Mouse (Mus musculus): ENCODE results near the gene Gm49388. TPM values are rescaled to one million over a fixed set of nuclear protein-coding genes. Genes with fewer than 3 reads are reported as not detected.

Gene Gm49388
- polyA plus RNA-seq, 1 experiment: not detected

DNA sequence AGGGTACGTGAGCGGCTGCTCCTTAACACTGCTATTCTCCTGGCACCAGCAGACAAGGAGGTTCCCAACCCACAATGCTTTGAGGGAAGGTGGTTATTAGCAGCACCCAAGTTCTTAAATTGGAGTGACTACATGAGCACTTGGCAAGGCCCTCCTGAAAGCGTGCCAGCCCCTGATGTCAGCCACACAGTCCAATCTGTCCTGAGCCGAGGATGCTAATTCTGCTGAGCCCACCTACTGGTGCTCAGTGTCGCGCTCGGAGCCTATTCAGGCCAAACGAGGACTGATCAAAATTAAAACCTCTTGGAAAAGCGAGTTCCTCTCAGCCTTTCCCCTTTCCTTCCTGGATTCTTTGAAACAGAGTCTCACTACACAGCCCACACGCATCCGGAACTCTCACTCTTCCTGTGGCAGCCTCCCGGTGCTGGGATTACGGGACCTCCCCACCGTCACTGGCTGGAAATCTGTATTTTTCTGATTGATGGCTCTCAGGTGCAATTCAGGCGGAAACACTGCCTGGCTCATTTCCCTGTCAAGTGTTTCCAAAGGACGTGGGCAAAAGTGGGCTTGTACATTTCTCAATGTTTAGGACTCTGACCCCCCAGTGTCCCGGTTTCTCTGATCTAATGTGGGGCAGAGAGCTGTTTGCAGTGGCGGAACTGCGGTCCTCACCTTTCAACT, 29.0 kb downstream of the Gm49388 start:
- Histone ChIP-seq H3K4me1 (ENCODE audit: control insufficient read depth, insufficient read depth, low read length) (no peaks in the 10 kb centered on the region), H3K4me3 (replicated peaks; ENCODE audit: control insufficient read depth, low read depth, low read length) (no peak overlapping the region), H3K27ac (ENCODE audit: control insufficient read depth, insufficient read depth, low read depth, low read length, poor library complexity) (no peak overlapping the region)
- TF ChIP-seq POLR2A (IDR thresholded peaks at IDR 0.05; ENCODE audit: borderline replicate concordance, control insufficient read depth, low read depth, low read length): no peak
- no peak for TF ChIP-seq CTCF (IDR thresholded peaks at IDR 0.05; ENCODE audit: control insufficient read depth, insufficient read depth, low read length)
- WGBS: 83% methylated on average over 19 of the region's 19 CpGs

GRCm38 (mm10) chr7:127815116-127815665, 29.8 kb downstream of the Gm49388 start:
- no peak overlapping the region for H3K27ac ChIP-seq (ENCODE audit: control insufficient read depth, insufficient read depth, low read depth, low read length, poor library complexity)
- no peak overlapping the region for H3K4me3 ChIP-seq (replicated peaks; ENCODE audit: control insufficient read depth, low read depth, low read length)
- no peak for TF ChIP-seq CTCF (IDR thresholded peaks at IDR 0.05; ENCODE audit: control insufficient read depth, insufficient read depth, low read length)
- TF ChIP-seq POLR2A (IDR thresholded peaks at IDR 0.05; ENCODE audit: borderline replicate concordance, control insufficient read depth, low read depth, low read length): no peak
- no peaks in the 10 kb centered on the region for H3K4me1 ChIP-seq (ENCODE audit: control insufficient read depth, insufficient read depth, low read length)
- 87% methylated on average over 15 of the region's 15 CpGs for WGBS

DNA sequence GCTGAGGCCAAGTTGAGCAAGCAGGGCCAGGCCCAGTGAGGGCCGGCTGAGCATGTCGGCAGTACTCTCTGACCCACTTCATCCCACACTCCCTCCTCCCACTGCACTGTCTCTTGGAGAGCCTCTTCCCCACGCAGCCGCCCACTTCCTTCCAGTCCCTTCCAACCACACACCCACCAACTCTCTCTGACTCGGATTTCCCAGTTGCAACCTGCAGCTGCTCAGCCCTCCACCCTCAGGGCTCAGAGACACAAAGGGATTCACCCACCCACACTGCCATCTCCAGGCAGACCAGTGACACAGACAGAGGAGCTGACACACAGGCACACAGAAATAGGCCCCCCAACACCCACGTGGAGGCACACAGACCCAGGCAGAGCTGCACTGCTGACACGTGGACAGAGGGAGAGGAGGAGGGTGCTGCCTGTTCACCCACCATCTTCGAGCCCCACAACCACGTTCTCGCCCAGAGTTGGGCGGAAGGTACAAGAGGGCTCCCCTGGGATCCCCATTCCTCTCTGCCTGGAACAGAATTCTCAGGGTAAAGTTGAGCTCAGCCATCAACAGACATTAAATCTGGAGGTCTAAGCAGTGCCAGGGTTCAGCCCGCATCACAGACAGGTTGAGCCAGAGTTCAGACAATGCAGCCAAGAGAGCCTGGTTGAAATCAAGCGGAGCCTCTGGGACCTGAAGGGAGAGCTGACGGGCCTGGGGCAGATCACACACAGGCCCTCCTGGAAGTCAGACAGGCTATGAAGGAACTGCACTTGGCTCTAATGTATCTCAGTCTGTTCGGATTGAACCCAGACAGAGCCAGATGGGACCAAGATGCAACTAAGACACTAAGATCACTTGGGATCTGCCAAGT, 30.8 kb downstream of the Gm49388 start:
- 36% methylated on average over 15 of the region's 15 CpGs for WGBS
- TF ChIP-seq CTCF (IDR thresholded peaks at IDR 0.05; ENCODE audit: control insufficient read depth, insufficient read depth, low read length) (peak; percentile 47; the same call in 1 of the 2 replicates), POLR2A (IDR thresholded peaks at IDR 0.05; ENCODE audit: borderline replicate concordance, control insufficient read depth, low read depth, low read length) (no peak)
- H3K27ac ChIP-seq (ENCODE audit: control insufficient read depth, insufficient read depth, low read depth, low read length, poor library complexity): no peak overlapping the region
- H3K4me3 ChIP-seq (replicated peaks; ENCODE audit: control insufficient read depth, low read depth, low read length): no peak overlapping the region
- H3K4me1 ChIP-seq (ENCODE audit: control insufficient read depth, insufficient read depth, low read length): no peaks in the 10 kb centered on the region

GRCm38 (mm10) chr7:127817053-127817452, 31.6 kb downstream of the Gm49388 start:
- H3K4me1 ChIP-seq (ENCODE audit: control insufficient read depth, insufficient read depth, low read length): no peaks in the 10 kb centered on the region
- no peak overlapping the region for H3K4me3 ChIP-seq (replicated peaks; ENCODE audit: control insufficient read depth, low read depth, low read length)
- WGBS: 79% methylated on average over 7 of the region's 7 CpGs
- no peak overlapping the region for H3K27ac ChIP-seq (ENCODE audit: control insufficient read depth, insufficient read depth, low read depth, low read length, poor library complexity)
- TF ChIP-seq CTCF (IDR thresholded peaks at IDR 0.05; ENCODE audit: control insufficient read depth, insufficient read depth, low read length) (no peak), POLR2A (IDR thresholded peaks at IDR 0.05; ENCODE audit: borderline replicate concordance, control insufficient read depth, low read depth, low read length) (no peak)

- 73% methylated on average over 5 of the region's 5 CpGs for WGBS
- H3K4me3 ChIP-seq (replicated peaks; ENCODE audit: control insufficient read depth, low read depth, low read length): no peak overlapping the region
Observed at GRCm38 (mm10) chr7:127817776-127818175, 32.4 kb downstream of the Gm49388 start.

DNA sequence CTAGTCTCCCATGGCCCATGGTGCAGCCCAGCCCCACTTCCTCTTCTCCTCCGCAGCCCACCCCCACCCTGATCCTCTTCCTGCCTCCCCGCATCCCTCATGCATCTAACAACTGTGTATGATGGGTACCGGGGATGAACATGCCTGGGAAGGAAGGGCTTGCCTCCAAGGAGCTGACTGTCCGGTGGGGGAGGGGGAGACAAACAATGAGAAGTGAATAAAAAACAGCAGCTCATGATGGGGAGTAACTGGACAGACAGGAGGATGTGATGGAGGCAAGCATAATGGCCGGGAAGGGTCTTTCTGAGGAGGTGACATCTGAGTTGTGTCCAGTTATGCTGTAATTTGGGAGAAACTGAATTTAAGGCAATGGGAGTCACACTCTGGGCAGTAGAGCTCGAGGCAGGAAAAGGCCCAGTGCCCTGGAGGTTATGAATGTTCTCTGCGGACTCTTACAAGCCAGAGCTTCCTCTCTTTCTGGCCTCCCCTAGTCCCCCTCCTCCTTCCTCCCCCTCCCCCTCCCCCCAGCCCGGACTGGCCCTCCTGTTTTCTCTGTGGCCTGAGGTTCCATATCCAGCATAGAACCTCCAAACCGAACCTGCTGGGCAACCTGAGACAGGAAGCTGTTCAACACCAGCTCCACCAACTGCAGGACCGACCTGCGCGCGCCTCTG, 35.6 kb downstream of the Gm49388 start:
- no peak for TF ChIP-seq POLR2A (IDR thresholded peaks at IDR 0.05; ENCODE audit: borderline replicate concordance, control insufficient read depth, low read depth, low read length)
- no peak for TF ChIP-seq CTCF (IDR thresholded peaks at IDR 0.05; ENCODE audit: control insufficient read depth, insufficient read depth, low read length)
- no peaks in the 10 kb centered on the region for H3K4me1 ChIP-seq (ENCODE audit: control insufficient read depth, insufficient read depth, low read length)
- H3K4me3 ChIP-seq (replicated peaks; ENCODE audit: control insufficient read depth, low read depth, low read length): no peak overlapping the region
- H3K27ac ChIP-seq (ENCODE audit: control insufficient read depth, insufficient read depth, low read depth, low read length, poor library complexity): no peak overlapping the region
- WGBS: 19% methylated on average over 13 of the region's 13 CpGs

More at GRCm38 (mm10) chr7:127817776-127818175, 32.4 kb downstream of the Gm49388 start:
- no peak overlapping the region for H3K27ac ChIP-seq (ENCODE audit: control insufficient read depth, insufficient read depth, low read depth, low read length, poor library complexity)
- H3K4me1 ChIP-seq (ENCODE audit: control insufficient read depth, insufficient read depth, low read length): no peaks in the 10 kb centered on the region
- no peak for TF ChIP-seq POLR2A (IDR thresholded peaks at IDR 0.05; ENCODE audit: borderline replicate concordance, control insufficient read depth, low read depth, low read length)
- no peak for TF ChIP-seq CTCF (IDR thresholded peaks at IDR 0.05; ENCODE audit: control insufficient read depth, insufficient read depth, low read length)

DNA sequence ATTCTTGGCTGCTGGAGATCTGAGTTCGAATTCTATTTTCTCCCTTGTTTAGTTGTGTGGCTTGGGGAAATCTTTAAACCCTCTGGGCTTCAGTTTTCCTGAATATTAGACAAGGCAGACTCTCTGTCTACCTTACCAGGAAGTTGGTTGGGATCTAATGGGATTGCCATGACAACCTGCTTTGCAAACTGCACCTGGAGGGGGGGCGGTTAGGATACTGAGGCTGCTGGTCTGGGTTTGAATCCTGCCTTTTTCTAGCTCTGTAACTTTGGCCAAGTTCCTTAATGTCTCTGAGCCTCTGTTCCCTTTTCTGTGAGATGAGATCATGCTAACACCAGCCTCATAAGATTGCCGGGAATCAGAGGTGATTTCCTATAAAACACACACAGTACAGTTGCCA, 37.1 kb downstream of the Gm49388 start:
- TF ChIP-seq POLR2A (IDR thresholded peaks at IDR 0.05; ENCODE audit: borderline replicate concordance, control insufficient read depth, low read depth, low read length): no peak
- TF ChIP-seq CTCF (IDR thresholded peaks at IDR 0.05; ENCODE audit: control insufficient read depth, insufficient read depth, low read length): no peak
- WGBS: 63% methylated on average over 3 of the region's 3 CpGs
- Histone ChIP-seq H3K27ac (ENCODE audit: control insufficient read depth, insufficient read depth, low read depth, low read length, poor library complexity) (no peak overlapping the region), H3K4me3 (replicated peaks; ENCODE audit: control insufficient read depth, low read depth, low read length) (no peak overlapping the region), H3K4me1 (ENCODE audit: control insufficient read depth, insufficient read depth, low read length) (no peaks in the 10 kb centered on the region)

All from bone marrow, adult 2 months (tissue).